Mouse (Mus musculus) neural tube, postnatal 0 days (tissue): Measurements from ENCODE around the gene Cfap221. TPM values are rescaled to one million over a fixed set of nuclear protein-coding genes. Genes with fewer than 3 reads are reported as not detected.

Experiments used
- polyA plus RNA-seq: library from polyadenylated mRNA; unstranded; fragments of >200 nt; fragmentation: Nextera tagmentation; extraction: Ambion mirVana; gene quantifications from 2 replicates; pipeline ENCODE4 v1.2.1, GENCODE M21; 2015

Cfap221 gene
- polyA plus RNA-seq, result 0.19 and 0.25 TPM in 2 replicates

GRCm38 (mm10) chr1:119996798-119997581, at the start of gene Cfap221:
Gene Cfap221 (minus strand): TSS chr1:119997234.

DNA sequence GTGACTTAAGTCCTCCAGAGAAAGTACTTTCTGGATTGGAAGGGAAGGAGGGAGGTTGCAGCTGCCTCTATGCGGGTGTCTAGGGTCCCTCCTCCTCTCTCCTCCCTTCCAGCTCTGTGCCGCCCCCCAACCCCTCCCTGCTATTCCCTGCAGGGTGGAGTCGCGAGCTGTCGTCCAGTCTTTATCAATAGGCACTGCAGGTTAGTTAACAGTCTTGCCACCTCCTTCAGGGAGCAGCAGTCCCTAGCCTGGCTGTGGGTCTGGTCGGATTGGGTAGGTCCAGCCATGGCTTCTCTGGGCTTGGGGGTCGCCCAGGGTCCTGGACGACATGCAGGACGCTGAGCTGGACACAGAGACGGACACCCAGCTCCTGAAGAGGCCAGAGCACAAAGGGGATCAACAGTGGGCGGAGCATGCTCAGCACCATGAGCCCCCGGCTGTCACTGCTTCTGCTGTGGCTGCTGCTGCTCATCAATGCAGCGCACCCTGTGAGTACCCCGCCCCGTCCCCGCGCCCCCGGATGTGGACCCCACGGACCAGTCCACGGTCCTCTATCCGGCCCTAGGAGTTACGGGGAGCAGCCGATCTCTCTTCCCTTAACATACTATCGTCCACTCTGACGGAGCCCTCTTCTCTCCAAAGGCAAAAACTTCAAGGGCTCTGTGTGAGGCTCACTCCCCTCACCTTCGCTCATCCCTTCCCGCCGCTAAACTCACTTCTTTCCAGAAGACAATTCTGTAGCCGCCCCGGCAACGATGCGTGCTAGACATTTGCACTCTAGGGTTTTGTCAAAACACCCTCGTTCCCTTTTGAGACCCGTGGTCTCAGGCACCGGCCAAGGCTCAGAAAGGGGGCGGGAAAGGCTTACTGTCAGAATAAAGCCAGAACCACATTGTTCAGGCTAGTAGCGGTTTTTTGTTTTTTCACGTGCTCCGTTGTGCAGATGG, 10.1 kb upstream of the Cfap221 start, which contains the start of gene Sctr:
Sctr (plus strand) TSS at position 51 of the 947 bp plus-strand sequence.

DNA sequence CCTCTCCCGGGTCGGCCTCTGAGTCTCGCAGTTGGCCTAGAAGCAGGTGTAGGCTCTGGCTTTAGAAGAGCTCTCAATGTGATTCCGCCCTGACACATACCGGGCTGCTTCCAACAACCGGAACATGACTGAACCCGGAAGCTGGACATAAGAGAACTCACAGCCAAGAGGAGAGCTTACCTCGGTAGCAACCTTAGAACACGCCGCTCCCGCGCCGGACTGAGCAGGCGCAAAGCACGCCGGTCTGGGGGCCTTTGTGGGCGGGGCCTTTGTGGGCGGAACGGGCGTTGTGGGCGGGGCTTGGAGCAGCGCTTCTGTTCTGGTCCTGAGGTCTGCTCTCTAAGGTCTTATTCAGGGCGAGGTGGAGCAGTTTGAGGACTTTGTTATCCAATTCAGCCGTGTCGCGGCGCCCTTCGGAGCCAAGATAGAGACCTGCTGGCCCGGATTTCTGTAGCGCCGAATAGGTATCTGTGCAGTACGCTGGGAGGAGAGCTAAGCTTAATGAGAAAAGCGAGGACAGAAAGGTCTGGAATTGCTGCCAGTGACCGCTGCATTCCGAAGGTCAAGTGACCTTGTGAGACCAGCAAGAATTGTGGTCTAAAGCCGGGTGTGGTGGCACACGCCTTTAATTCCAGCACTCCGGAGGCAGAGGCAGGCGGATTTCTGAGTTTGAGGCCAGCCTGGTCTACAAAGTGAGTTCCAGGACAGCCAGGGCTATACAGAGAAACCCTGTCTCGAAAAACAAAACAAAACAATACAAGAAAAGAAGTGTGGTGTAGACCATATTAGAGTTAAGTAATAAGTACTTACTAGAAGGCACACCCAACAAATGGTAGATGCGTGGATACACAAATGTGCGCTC, 83.8 kb downstream of the Cfap221 start, which contains the start of gene Tmem177:
Tmem177 (minus strand) TSS at position 256 of the 862 bp plus-strand sequence.

Other genes with a start within 250 kb of the Cfap221 start
- gene Ptpn4, start 159.6 kb downstream of the Cfap221 start, polyA plus RNA-seq, result 8.1 and 9.6 TPM in 2 replicates
- gene Tmem177, start 84.0 kb downstream of the Cfap221 start, polyA plus RNA-seq, result 4.1 and 4.4 TPM in 2 replicates
- 0.86 and 0.99 TPM in 2 replicates for gene Sctr, start 9.7 kb upstream of the Cfap221 start, polyA plus RNA-seq
- 7.2 and 7.9 TPM in 2 replicates for gene Tmem37, start 76.8 kb upstream of the Cfap221 start, polyA plus RNA-seq
- gene Dbi, start 123.8 kb upstream of the Cfap221 start, polyA plus RNA-seq, result 3,176 and 3,426 TPM in 2 replicates
- 15.8 and 16.0 TPM in 2 replicates for gene 3110009E18Rik, start 124.0 kb upstream of the Cfap221 start, polyA plus RNA-seq